Mouse (Mus musculus) midbrain, embryonic 12.5 days (tissue): ENCODE data around the gene Lcor. TPM values are rescaled to one million over a fixed set of nuclear protein-coding genes. Genes with fewer than 3 reads are reported as not detected.

Experiments
- ATAC-seq: fragments of 200-750 bp; cut with Nextera tagmentation; 2 replicates; pipeline ENCODE4 v1.8.0; 2017; ENCODE audit warnings: low read depth, moderate TSS enrichment, moderate library complexity; ENCODE audit not compliant: low FRiP score
- H3K27ac ChIP-seq: fragments of 300-500 bp; sonication (generic); replicated peaks from 2 replicates; pipeline ENCODE4 v1.5.1; 2016; ENCODE audit warnings: mild to moderate bottlenecking
- H3K27me3 ChIP-seq: fragments of 300-500 bp; sonication (generic); 2 replicates; pipeline ENCODE4 v1.6.1; 2016; ENCODE audit warnings: mild to moderate bottlenecking
- H3K36me3 ChIP-seq: fragments of 300-500 bp; sonication (generic); 2 replicates; pipeline ENCODE4 v1.6.1; 2016
- H3K4me1 ChIP-seq: fragments of 300-500 bp; sonication (generic); 2 replicates; pipeline ENCODE4 v1.6.1; 2016
- H3K4me2 ChIP-seq: fragments of 300-500 bp; sonication (generic); replicated peaks from 2 replicates; pipeline ENCODE4 v1.6.1; 2016; ENCODE audit warnings: mild to moderate bottlenecking, moderate library complexity
- H3K4me3 ChIP-seq: fragments of 300-500 bp; sonication (generic); 2 replicates; pipeline ENCODE4 v1.5.1; 2016; ENCODE audit warnings: mild to moderate bottlenecking
- H3K9ac ChIP-seq: fragments of 300-500 bp; sonication (generic); replicated peaks from 2 replicates; pipeline ENCODE4 v1.6.1; 2016; ENCODE audit warnings: mild to moderate bottlenecking, moderate library complexity
- H3K9me3 ChIP-seq: fragments of 300-500 bp; sonication (generic); 2 replicates; pipeline ENCODE4 v1.6.1; 2016; ENCODE audit warnings: mild to moderate bottlenecking
- WGBS: fragments of 180-500 bp; shearing (Covaris S2); methylation state at CpG from one replicate; pipeline ENCODE4 v1.1.7; 2016; 5-methylcytosine and 5-hydroxymethylcytosine counted together
- polyA plus RNA-seq: library from polyadenylated mRNA; unstranded; fragments of >200 nt; fragmentation: Nextera tagmentation; extraction: Ambion mirVana; gene quantifications from 2 replicates; pipeline ENCODE4 v1.2.1, GENCODE M21; 2016

The Lcor gene
- polyA plus RNA-seq, 1 experiment from 2014 or later: 41.4 TPM

DNA sequence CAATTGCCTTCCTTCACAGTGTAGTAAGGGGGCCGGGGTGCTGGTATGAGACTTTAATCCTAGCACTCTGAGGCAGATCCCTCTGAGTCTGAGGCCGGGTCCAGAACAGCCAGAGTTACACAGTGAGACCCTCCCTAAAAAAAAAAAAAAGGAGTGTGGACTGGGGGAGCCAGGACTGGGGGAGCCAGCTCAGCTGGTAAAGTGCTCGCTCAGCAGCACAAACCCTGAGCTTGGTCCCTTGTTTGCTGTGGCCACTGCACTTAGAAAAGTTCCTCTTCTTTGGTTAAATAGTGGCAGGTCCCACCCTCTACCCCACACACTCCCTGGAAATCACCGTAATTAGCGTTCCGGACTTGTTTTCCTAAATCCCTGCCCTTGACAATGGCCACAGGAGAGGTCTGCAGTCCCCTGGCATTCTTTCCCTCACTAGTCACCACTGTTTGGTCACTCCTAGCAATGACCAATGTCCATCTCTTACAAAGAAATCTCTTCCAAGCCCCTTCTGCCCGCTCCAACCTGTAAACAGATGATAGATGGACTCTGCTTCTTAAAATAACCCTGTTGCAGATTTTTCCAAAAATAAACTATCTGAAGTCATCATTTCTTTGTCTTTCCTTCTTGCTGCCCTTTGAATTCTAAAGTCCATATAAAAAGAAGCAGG is 32.9 kb upstream of the Lcor start:
- no peak overlapping the region for H3K4me3 ChIP-seq
- H3K9me3 ChIP-seq: no peaks in the 10 kb centered on the region
- no peaks in the 10 kb centered on the region for H3K36me3 ChIP-seq
- H3K4me1 ChIP-seq: no peaks in the 10 kb centered on the region
- H3K4me2 ChIP-seq: no peak overlapping the region
- no peak for ATAC-seq
- 64% methylated on average over 7 of the region's 7 CpGs for WGBS
- no peak overlapping the region for H3K9ac ChIP-seq
- H3K27me3 ChIP-seq: no peaks in the 10 kb centered on the region
- H3K27ac ChIP-seq: no peak overlapping the region

DNA sequence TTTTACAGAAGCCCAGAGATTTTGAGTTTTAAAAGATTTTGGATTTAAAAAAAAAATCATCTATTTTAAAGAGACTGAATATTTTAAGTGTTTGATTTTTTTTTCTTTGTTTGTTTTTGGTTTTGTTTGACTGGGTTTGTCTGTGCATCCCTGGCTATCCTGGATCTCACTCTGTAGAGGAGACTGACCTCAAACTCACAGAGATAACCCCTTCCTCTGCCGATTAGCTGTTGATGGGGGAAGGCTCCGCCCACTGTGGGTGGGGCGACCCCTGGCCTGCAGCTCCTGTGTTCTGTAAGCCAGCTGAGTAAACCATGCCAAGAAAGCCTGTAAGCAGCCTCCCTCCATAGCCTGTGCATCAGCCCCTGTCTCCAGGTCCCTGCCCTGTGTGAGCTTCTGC is 30.3 kb upstream of the Lcor start:
- H3K4me1 ChIP-seq: no peaks in the 10 kb centered on the region
- H3K4me3 ChIP-seq: no peak overlapping the region
- H3K27me3 ChIP-seq: no peaks in the 10 kb centered on the region
- no peak overlapping the region for H3K9ac ChIP-seq
- WGBS: 25% methylated on average over 3 of the region's 3 CpGs
- H3K9me3 ChIP-seq: no peaks in the 10 kb centered on the region
- no peak for ATAC-seq
- H3K36me3 ChIP-seq: no peaks in the 10 kb centered on the region
- no peak overlapping the region for H3K4me2 ChIP-seq
- no peak overlapping the region for H3K27ac ChIP-seq

DNA sequence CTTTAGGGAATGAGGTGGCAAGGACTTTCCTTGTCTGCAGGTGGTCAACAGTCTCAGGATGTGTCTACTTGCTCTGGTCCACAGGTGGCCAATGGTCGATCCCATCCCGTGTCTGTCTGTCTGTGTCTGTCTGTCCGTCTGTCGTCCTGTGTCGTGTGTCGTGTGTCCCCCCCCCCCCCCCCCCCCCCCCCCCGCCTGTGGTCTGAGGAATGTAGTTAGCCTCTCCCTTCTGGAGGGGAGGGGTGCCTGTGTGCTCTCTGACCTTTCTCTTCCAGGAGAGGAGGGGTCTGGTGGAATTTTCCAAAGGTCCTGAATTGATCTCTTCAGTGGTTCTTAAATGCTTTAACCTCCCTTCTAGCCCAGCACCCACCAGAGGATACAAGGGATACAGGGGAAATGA is 27.8 kb upstream of the Lcor start:
- H3K4me3 ChIP-seq: no peak overlapping the region
- H3K9ac ChIP-seq: no peak overlapping the region
- H3K4me2 ChIP-seq: no peak overlapping the region
- H3K27ac ChIP-seq: no peak overlapping the region
- no peaks in the 10 kb centered on the region for H3K9me3 ChIP-seq
- no peaks in the 10 kb centered on the region for H3K27me3 ChIP-seq
- H3K36me3 ChIP-seq: no peaks in the 10 kb centered on the region
- no peak for ATAC-seq
- WGBS: 82% methylated on average over 5 of the region's 7 CpGs
- H3K4me1 ChIP-seq: no peaks in the 10 kb centered on the region

DNA sequence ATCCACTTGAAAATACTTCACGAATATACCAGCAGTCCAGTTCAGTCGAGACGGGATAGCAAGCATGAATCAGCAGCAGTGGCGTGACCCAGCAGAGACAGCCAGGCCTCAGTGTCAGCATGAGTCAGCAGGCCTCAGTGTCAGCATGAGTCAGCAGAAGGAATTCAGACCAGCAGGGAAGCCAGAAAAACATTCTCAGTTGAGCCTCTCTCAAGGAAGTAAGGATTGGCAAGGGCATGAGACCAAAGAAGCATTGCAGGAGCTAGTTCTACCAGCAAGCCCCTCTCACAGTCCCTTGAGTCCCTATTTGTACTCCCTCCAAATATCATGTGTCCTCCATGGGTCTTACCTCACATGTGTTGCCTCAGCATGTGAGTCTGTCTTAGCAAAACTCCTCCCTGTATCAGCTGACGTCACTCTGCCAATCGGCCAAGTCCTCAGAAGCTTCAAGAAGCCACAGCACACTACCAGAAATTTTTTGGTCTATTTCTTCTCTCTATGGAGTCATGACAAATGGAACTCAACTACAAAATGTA is 27.3 kb upstream of the Lcor start:
- Histone ChIP-seq H3K9me3 (no peaks in the 10 kb centered on the region), H3K27me3 (no peaks in the 10 kb centered on the region), H3K27ac (no peak overlapping the region), H3K4me2 (no peak overlapping the region), H3K4me1 (no peaks in the 10 kb centered on the region), H3K4me3 (no peak overlapping the region), H3K36me3 (no peaks in the 10 kb centered on the region), H3K9ac (no peak overlapping the region)
- ATAC-seq: no peak
- 84% methylated on average over 6 of the region's 6 CpGs for WGBS

DNA sequence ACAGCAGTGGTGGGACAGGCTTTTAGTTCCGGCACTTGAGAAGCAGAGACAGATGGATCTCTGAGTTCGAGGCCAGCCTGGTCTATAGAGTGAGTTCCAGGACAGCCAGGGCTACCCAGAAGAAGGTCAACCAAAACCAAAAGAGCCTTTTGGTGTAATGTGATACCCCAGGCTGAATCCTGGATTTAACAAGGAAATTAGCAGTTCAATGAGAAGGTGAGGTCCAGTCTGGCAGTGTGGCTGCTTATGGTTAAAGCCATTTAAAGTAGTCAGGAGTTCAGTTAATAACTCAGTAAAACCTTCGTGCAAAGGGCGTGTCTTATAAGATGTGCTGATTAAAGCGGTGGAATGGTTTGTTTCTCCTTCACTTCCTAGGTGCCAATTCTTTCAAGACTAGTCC is 25.3 kb upstream of the Lcor start:
- no peak for ATAC-seq
- WGBS: 86% methylated on average over 5 of the region's 5 CpGs
- Histone ChIP-seq H3K4me2 (no peak overlapping the region), H3K9me3 (no peaks in the 10 kb centered on the region), H3K4me3 (no peak overlapping the region), H3K9ac (no peak overlapping the region), H3K4me1 (no peaks in the 10 kb centered on the region), H3K27ac (no peak overlapping the region), H3K27me3 (no peaks in the 10 kb centered on the region), H3K36me3 (no peaks in the 10 kb centered on the region)

DNA sequence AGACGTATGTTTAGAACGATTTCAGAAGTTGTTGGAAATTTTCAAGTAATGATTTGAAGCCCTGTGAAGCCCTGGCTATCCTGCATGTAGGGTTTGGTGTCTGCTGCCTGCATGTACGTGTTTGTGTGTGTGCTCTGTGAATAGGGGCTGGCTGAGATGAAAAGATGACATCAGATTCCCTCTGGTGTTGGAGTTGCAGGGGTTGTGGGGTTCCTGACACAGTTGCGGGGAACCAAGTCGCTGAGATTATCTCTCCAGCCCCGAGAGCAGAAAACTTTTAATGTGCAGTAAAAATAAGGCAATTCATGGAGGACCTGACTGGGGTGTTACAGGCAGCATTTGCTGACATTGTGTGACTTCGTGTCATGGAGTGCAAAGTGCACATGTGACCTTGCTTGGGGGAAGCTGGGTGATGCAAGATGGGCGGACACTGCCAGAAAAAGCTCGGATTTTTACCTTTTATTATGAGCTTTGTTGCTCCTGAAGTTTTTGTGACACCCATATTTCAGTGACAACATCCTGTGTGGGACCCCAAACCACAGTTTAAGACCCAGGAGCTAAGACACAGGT is 20.2 kb upstream of the Lcor start:
- ATAC-seq: no peak
- Histone ChIP-seq H3K9me3 (no peaks in the 10 kb centered on the region), H3K36me3 (no peaks in the 10 kb centered on the region), H3K4me2 (no peak overlapping the region), H3K27ac (no peak overlapping the region), H3K27me3 (no peaks in the 10 kb centered on the region), H3K9ac (no peak overlapping the region), H3K4me3 (no peak overlapping the region), H3K4me1 (no peaks in the 10 kb centered on the region)
- 81% methylated on average over 9 of the region's 9 CpGs for WGBS

DNA sequence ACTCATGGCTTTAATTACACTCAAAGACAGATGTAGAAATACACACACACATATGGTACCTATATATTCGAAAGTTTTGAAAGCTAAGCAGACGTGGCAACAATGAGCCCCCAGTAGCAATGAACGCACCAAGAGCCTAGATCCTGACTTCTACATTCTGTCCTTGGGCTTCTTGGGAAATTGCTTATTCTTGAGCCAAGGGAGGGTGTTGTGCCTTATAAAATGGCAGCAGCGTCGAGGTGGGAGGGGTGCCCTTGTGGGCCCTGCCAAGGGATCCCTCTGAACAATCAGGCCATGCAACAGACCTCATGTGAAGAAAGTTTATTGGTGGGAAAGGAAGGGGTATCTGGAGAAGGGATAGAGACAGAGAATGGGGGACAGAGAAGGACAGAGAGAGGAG is 18.6 kb upstream of the Lcor start:
- Histone ChIP-seq H3K36me3 (no peaks in the 10 kb centered on the region), H3K27ac (no peak overlapping the region), H3K9me3 (no peaks in the 10 kb centered on the region), H3K4me3 (no peak overlapping the region), H3K9ac (no peak overlapping the region), H3K4me2 (no peak overlapping the region), H3K27me3 (no peaks in the 10 kb centered on the region), H3K4me1 (no peaks in the 10 kb centered on the region)
- no peak for ATAC-seq
- 91% methylated on average over 5 of the region's 5 CpGs for WGBS

DNA sequence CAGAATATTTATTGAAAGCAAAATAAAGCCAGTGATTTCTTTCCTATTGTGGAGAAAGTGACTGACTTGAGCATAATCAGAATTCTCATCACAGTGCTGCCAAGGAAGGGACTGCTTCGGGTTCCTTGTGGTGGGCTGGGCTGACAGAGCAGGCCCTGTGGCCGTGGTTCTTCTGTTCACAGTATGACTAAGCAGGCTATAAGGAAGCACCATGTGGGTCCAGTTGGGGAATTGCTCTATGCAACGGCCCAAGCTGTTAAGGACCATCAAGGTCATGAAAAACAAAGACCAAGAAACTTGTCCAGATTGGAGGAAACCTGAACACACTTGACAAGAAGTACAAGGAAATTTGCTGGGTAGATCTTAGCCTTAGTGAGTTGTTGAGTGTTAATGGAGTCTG is 16.0 kb upstream of the Lcor start:
- ATAC-seq: no peak
- no peak overlapping the region for H3K27ac ChIP-seq
- H3K27me3 ChIP-seq: no peaks in the 10 kb centered on the region
- H3K4me3 ChIP-seq: no peak overlapping the region
- H3K4me2 ChIP-seq: no peak overlapping the region
- no peaks in the 10 kb centered on the region for H3K4me1 ChIP-seq
- no peaks in the 10 kb centered on the region for H3K36me3 ChIP-seq
- H3K9me3 ChIP-seq: no peaks in the 10 kb centered on the region
- 92% methylated on average over 3 of the region's 3 CpGs for WGBS
- no peak overlapping the region for H3K9ac ChIP-seq

DNA sequence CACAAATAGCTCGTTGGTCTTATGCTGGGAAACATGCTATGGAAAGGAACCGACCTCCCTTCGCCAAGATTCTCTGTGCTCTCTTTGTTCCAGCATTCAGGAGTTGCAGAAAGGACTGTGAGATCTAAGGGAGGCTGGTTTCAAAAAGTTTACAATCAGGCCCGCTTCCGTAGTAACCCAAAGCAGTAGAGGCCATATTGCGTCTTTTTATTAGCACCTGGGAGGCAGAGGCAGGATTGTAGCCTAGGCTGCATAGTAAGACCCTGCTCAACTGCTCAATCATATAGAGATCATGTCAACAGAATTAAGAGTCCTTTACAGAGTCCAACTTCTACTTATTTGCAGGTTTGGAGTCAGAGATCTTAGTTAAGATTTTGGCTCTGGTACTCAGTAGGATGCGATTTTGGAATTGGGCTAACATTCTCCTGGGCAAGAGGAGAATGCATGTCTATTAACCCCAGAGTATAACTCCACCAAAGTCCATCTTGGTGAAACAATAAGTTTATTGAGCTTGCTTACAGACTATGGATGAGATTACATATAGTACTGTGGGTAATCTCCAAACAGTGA is 8.8 kb upstream of the Lcor start:
- Histone ChIP-seq H3K4me2 (no peak overlapping the region), H3K9me3 (no peaks in the 10 kb centered on the region), H3K36me3 (no peaks in the 10 kb centered on the region), H3K4me3 (no peak overlapping the region), H3K27ac (no peak overlapping the region), H3K27me3 (0 out of 2 replicates have a peak, but pooled peaks cover 5% of the 10 kb centered on the region), H3K4me1 (no peaks in the 10 kb centered on the region), H3K9ac (no peak overlapping the region)
- ATAC-seq: no peak
- 92% methylated on average over 7 of the region's 7 CpGs for WGBS

DNA sequence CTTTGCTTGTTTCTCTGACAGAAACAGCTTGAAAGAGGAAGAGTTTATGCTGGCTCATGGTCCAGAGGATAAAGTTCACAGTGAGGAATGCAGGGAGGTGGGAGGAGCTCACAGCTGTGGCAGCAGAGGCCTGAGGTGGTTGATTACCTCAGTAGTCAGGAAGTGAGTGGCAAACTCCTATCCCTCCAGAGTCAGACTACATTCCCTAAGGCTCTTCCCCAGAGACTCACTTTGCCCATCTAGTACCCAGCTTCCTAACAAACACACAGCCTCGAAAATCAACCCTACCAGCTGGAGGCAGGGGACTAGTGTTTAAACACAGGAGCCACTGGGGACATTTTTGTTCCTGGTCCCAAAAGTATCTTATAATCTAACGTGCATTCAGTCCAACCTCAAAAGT is 7.5 kb upstream of the Lcor start:
- H3K4me2 ChIP-seq: no peak overlapping the region
- no peaks in the 10 kb centered on the region for H3K4me1 ChIP-seq
- 0 out of 2 replicates have a peak, but pooled peaks cover 9% of the 10 kb centered on the region for H3K27me3 ChIP-seq
- ATAC-seq: no peak
- H3K9me3 ChIP-seq: no peaks in the 10 kb centered on the region
- H3K27ac ChIP-seq: no peak overlapping the region
- no peak overlapping the region for H3K9ac ChIP-seq
- no peaks in the 10 kb centered on the region for H3K36me3 ChIP-seq
- H3K4me3 ChIP-seq: no peak overlapping the region
- 66% methylated on average over 2 of the region's 2 CpGs for WGBS

DNA sequence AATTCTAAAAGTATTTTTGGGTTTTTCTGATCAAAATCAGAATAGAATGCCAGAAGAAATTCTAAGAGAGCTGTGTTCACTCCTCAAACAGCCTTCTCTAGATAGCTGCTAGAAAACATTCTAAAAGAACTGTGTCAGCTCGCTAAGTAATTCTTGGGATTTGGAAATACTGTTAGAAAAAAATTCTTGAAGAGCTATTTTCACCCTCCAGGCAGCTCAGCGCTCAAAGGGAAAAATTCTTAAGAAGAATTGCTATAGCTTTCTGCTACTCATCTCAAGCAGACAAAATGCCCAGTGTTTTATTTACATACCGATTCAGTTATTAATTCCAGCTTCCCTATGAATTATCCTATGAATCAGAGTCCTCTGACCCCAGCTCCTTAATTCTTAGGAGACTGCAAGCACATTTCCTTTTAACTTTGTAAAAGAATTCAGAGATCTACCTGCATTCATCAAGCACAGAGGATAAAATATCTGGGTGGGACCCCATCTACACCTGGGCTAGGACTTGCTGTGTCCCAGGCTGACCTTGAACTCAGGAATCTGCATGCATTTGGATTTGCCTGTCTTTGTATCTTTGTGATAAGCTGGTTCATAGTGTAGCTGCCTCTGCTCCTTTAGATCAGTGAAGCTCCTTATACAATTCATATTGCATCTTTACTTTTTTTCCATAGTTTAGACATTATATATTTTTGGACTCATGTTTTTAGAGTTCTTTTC is 5.7 kb upstream of the Lcor start:
- Histone ChIP-seq H3K9ac (no peak overlapping the region), H3K27me3 (0 out of 2 replicates have a peak, but pooled peaks cover 10% of the 10 kb centered on the region), H3K9me3 (no peaks in the 10 kb centered on the region), H3K27ac (no peak overlapping the region), H3K4me1 (peaks cover 3% of the 10 kb centered on the region; the same call in 1 of the 2 replicates), H3K4me2 (no peak overlapping the region), H3K36me3 (no peaks in the 10 kb centered on the region), H3K4me3 (no peak overlapping the region)
- WGBS: 86% methylated on average over 3 of the region's 3 CpGs
- no peak for ATAC-seq
